Mouse (Mus musculus) lung, adult 2 months (tissue): ENCODE measurements around the gene Has3.

Experiments used
- CTCF ChIP-seq: fragments of 200-500 bp; IDR thresholded peaks from 2 replicates; pipeline ENCODE4 v1.5.1; 2011; ENCODE audit warnings: mild to moderate bottlenecking, low read length, control low read depth; ENCODE audit not compliant: insufficient read depth
- POLR2A ChIP-seq: fragments of 200-500 bp; IDR thresholded peaks from 2 replicates; pipeline ENCODE4 v1.6.1; 2011; ENCODE audit warnings: low read depth, mild to moderate bottlenecking, control low read depth, low read length, borderline replicate concordance; ENCODE audit errors: extremely low read depth

DNA sequence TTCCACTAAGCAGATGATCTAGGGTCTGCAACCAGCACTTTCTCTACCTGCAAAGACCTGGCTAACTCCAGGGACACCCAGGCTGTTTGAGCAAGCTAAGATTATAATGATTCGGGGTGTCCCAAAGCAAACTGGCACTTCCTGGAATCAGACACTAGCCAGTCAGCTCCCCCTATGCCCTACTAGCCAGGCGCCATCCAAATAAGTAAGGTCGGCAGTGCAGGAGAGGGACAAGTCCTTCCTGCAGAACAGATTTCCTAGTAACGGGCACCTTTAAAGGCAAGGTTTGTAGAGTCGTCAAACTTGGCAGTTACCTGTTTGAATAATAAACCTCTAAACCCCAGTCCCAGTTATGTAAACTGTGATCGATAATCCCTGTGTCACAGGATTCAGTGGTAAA is 31.2 kb upstream of the Has3 start:
- TF ChIP-seq CTCF, result no peak
- no peak for TF ChIP-seq POLR2A
